45 mouse cellular contexts compared by ENCODE assay signal in genomic region chr11:49212577-49212976, GRCm38 (mm10). TPM values are rescaled to one million over a fixed set of nuclear protein-coding genes. Genes with fewer than 3 reads are reported as not detected.
A peak's percentile ranks its signal among the peaks of the same experiment; 100 is the strongest.
DNase-seq lines count a peak whose midpoint lies in the region; ATAC-seq and TF ChIP-seq lines count a peak whose summit lies in the region.
"Had no signal": no experiment of that assay in that cellular context is flagged by ENCODE, and none has a peak within 500 bp of the region (broad histone marks: within the 10 kb centered on the region; RNA-seq: fewer than 3 reads in every experiment).

No protein-coding gene starts in this region.

- DNase-seq in frontal cortex, postnatal 14 days (ENCODE audit: low spot score in 2 of 2), result no peak
- no peak for DNase-seq in liver, embryonic 11.5 days (ENCODE audit: low spot score)
- DNase-seq in forebrain, postnatal 0 days, result no peak
- DNase-seq in adrenal gland, adult (ENCODE audit: inconsistent age in 2 of 2, low spot score in 1 of 2), result no peak
- DNase-seq: adrenal gland, postnatal 14 days; cerebellum, adult 2 months; cerebellum, postnatal 36 days; embryo, embryonic 11 days; heart, postnatal 10 days; kidney, adult 11 months; kidney, postnatal 36 days; lung, adult 2 months; lung, postnatal 14 days; right cerebral cortex, postnatal 4 days; thymus, adult 18-20 months; thymus, postnatal 25 days had no signal

- H3K9me3 ChIP-seq in liver, embryonic 11.5 days (ENCODE audit: control insufficient read depth, low read length), result no peaks in the 10 kb centered on the region
- H3K9me3 ChIP-seq in liver, embryonic 16.5 days (replicated peaks; ENCODE audit: control insufficient read depth, low read length), result no peaks in the 10 kb centered on the region
- no peaks in the 10 kb centered on the region for H3K9me3 ChIP-seq in forebrain, postnatal 0 days (ENCODE audit: low read length)
- no peaks in the 10 kb centered on the region for H3K9me3 ChIP-seq in forebrain, embryonic 15.5 days
- H3K9me3 ChIP-seq: embryonic facial prominence, embryonic 13.5 days; forebrain, embryonic 13.5 days; heart, embryonic 13.5 days; hindbrain, embryonic 15.5 days; limb, embryonic 12.5 days had no signal

- no peak overlapping the region for H3K4me3 ChIP-seq in liver, embryonic 11.5 days (ENCODE audit: low read depth, low read length)
- H3K4me3 ChIP-seq in liver, embryonic 16.5 days (ENCODE audit: low read depth, low read length), result no peak overlapping the region
- no peak overlapping the region for H3K4me3 ChIP-seq in forebrain, postnatal 0 days (ENCODE audit: low read depth, low read length)
- no peak overlapping the region for H3K4me3 ChIP-seq in forebrain, embryonic 15.5 days
- H3K4me3 ChIP-seq: embryonic facial prominence, embryonic 13.5 days; erythroblast, embryonic 14.5 days; forebrain, embryonic 13.5 days; heart, embryonic 13.5 days; hindbrain, embryonic 15.5 days; layer of hippocampus, adult 2 months; left cerebral cortex, adult 2 months; limb, embryonic 12.5 days had no signal

- no peak overlapping the region for H3K4me2 ChIP-seq in liver, embryonic 11.5 days
- H3K4me2 ChIP-seq in liver, embryonic 16.5 days (ENCODE audit: low read depth, low read length), result no peak overlapping the region
- no peak overlapping the region for H3K4me2 ChIP-seq in forebrain, postnatal 0 days (ENCODE audit: low read depth)
- H3K4me2 ChIP-seq in forebrain, embryonic 15.5 days (replicated peaks), result no peak overlapping the region
- H3K4me2 ChIP-seq: embryonic facial prominence, embryonic 13.5 days; forebrain, embryonic 13.5 days; heart, embryonic 13.5 days; hindbrain, embryonic 15.5 days; limb, embryonic 12.5 days; midbrain, embryonic 11.5 days had no signal

- ATAC-seq in frontal cortex, adult (ENCODE audit: low TSS enrichment), result 0 out of 2 replicates have a peak, but pooled peaks have one; percentile 4
- ATAC-seq in liver, embryonic 11.5 days (replicated peaks; ENCODE audit: low FRiP score), result peak; percentile 88
- ATAC-seq in liver, embryonic 16.5 days (ENCODE audit: low read depth), result peak; percentile 90
- ATAC-seq in forebrain, postnatal 0 days, result no peak
- ATAC-seq in cerebellum, adult (ENCODE audit: insufficient number of reproducible peaks, low FRiP score, low TSS enrichment), result no peak
- ATAC-seq in forebrain, embryonic 15.5 days (replicated peaks), result no peak
- ATAC-seq: forebrain, embryonic 13.5 days; inflammation-experienced regulatory T-cells, adult 6 months; midbrain, embryonic 16.5 days; Patski had no signal

- peaks cover 6% of the 10 kb centered on the region; the same call in 1 of the 2 replicates for H3K4me1 ChIP-seq in liver, embryonic 11.5 days (replicated peaks; ENCODE audit: control insufficient read depth, insufficient read depth, low read length)
- peaks cover 17% of the 10 kb centered on the region for H3K4me1 ChIP-seq in liver, embryonic 16.5 days (ENCODE audit: control insufficient read depth, low read depth, low read length)
- 0 out of 2 replicates have a peak, but pooled peaks cover 4% of the 10 kb centered on the region for H3K4me1 ChIP-seq in forebrain, postnatal 0 days (ENCODE audit: insufficient read depth)
- peaks cover 11% of the 10 kb centered on the region for H3K4me1 ChIP-seq in forebrain, embryonic 15.5 days
- H3K4me1 ChIP-seq: embryonic facial prominence, embryonic 13.5 days; hindbrain, embryonic 15.5 days; limb, embryonic 12.5 days had no signal

- no peak overlapping the region for H3K9ac ChIP-seq in liver, embryonic 11.5 days (ENCODE audit: low read depth, low read length)
- H3K9ac ChIP-seq in liver, embryonic 16.5 days (ENCODE audit: low read depth, low read length), result no peak overlapping the region
- H3K9ac ChIP-seq in forebrain, postnatal 0 days, result no peak overlapping the region
- no peak overlapping the region for H3K9ac ChIP-seq in forebrain, embryonic 15.5 days (replicated peaks)
- H3K9ac ChIP-seq: embryonic facial prominence, embryonic 13.5 days; forebrain, embryonic 13.5 days; heart, embryonic 13.5 days; hindbrain, embryonic 15.5 days; limb, embryonic 12.5 days had no signal

- H3K36me3 ChIP-seq in liver, embryonic 11.5 days (ENCODE audit: control insufficient read depth, insufficient read depth, low read length), result peaks cover 33% of the 10 kb centered on the region
- H3K36me3 ChIP-seq in liver, embryonic 16.5 days (ENCODE audit: control insufficient read depth, insufficient read depth), result peaks cover 34% of the 10 kb centered on the region
- H3K36me3 ChIP-seq in forebrain, postnatal 0 days (ENCODE audit: insufficient read depth), result peaks cover 34% of the 10 kb centered on the region
- peaks cover 41% of the 10 kb centered on the region for H3K36me3 ChIP-seq in forebrain, embryonic 15.5 days

- no peaks in the 10 kb centered on the region for H3K27me3 ChIP-seq in liver, embryonic 11.5 days (replicated peaks; ENCODE audit: control insufficient read depth, insufficient read depth, low read length)
- no peaks in the 10 kb centered on the region for H3K27me3 ChIP-seq in liver, embryonic 16.5 days (ENCODE audit: control insufficient read depth, insufficient read depth, low read depth, low read length)
- H3K27me3 ChIP-seq in forebrain, postnatal 0 days (ENCODE audit: insufficient read depth, low read length), result no peaks in the 10 kb centered on the region
- H3K27me3 ChIP-seq in forebrain, embryonic 15.5 days, result no peaks in the 10 kb centered on the region
- H3K27me3 ChIP-seq: CH12.LX; embryonic facial prominence, embryonic 13.5 days; forebrain, embryonic 13.5 days; heart, embryonic 13.5 days; hindbrain, embryonic 15.5 days; limb, embryonic 12.5 days; Patski had no signal

- H3K27ac ChIP-seq in liver, embryonic 11.5 days (ENCODE audit: low read depth, low read length), result no peak overlapping the region
- no peak overlapping the region; the same call in 1 of the 2 replicates for H3K27ac ChIP-seq in liver, embryonic 16.5 days (ENCODE audit: low read length)
- no peak overlapping the region for H3K27ac ChIP-seq in forebrain, postnatal 0 days (ENCODE audit: low read depth, low read length)
- H3K27ac ChIP-seq in forebrain, embryonic 15.5 days (replicated peaks), result no peak overlapping the region
- H3K27ac ChIP-seq: embryonic facial prominence, embryonic 13.5 days; forebrain, embryonic 13.5 days; heart, embryonic 13.5 days; hindbrain, embryonic 15.5 days; layer of hippocampus, adult 2 months; limb, embryonic 12.5 days; stomach, postnatal 0 days had no signal

- TF ChIP-seq CTCF in forebrain, postnatal 0 days (IDR thresholded peaks at IDR 0.05; ENCODE audit: low read depth), result no peak

RNA-seq across cellular contexts. Expression of gene Zfp62, which starts 9.5 kb away (rescaled TPM):
- 30.9 and 32.2 TPM in 2 replicates for polyA plus RNA-seq in liver, embryonic 11.5 days (2014; fragmentation: Nextera tagmentation; extraction: Ambion mirVana)
- polyA plus RNA-seq in liver, embryonic 16.5 days (2015; fragmentation: Nextera tagmentation; extraction: Ambion mirVana), result 11.1 and 11.7 TPM in 2 replicates
- total RNA-seq in forebrain, postnatal 0 days (2014; rRNA removed), result 55.8 and 59.5 TPM in 2 replicates
- 23.9 and 25.5 TPM in 2 replicates for polyA plus RNA-seq in forebrain, postnatal 0 days (2015; fragmentation: Nextera tagmentation; extraction: Ambion mirVana)
- polyA plus RNA-seq in forebrain, embryonic 15.5 days (2015; fragmentation: Nextera tagmentation; extraction: Ambion mirVana), result 54.7 and 55.1 TPM in 2 replicates

RNA-seq across cellular contexts. Expression of gene Btnl9, which starts 25.6 kb away (rescaled TPM):
- 2.0 and 2.2 TPM in 2 replicates for polyA plus RNA-seq in liver, embryonic 11.5 days (2014; fragmentation: Nextera tagmentation; extraction: Ambion mirVana)
- polyA plus RNA-seq in liver, embryonic 16.5 days (2015; fragmentation: Nextera tagmentation; extraction: Ambion mirVana), result 1.3 and 1.4 TPM in 2 replicates
- 0.08 and 0.14 TPM in 2 replicates for total RNA-seq in forebrain, postnatal 0 days (2014; rRNA removed)
- 0.16 TPM in 1 of 2 replicates, not detected in the other for polyA plus RNA-seq in forebrain, postnatal 0 days (2015; fragmentation: Nextera tagmentation; extraction: Ambion mirVana)
- polyA plus RNA-seq in forebrain, embryonic 15.5 days (2015; fragmentation: Nextera tagmentation; extraction: Ambion mirVana), result 0.09 TPM in 1 of 2 replicates, not detected in the other
- total RNA-seq: layer of hippocampus, adult 2 months; left cerebral cortex, adult 2 months had no signal
- polyA plus RNA-seq: C2C12; cerebellum, adult 2 months; erythroblast, embryonic 14.5 days; midbrain, embryonic 11.5 days; Patski had no signal

RNA-seq across cellular contexts. Expression of gene Mgat1, which starts 31.4 kb away (rescaled TPM):
- polyA plus RNA-seq in liver, embryonic 11.5 days (2014; fragmentation: Nextera tagmentation; extraction: Ambion mirVana), result 41.7 and 43.3 TPM in 2 replicates
- 41.5 TPM in 2 replicates for polyA plus RNA-seq in liver, embryonic 16.5 days (2015; fragmentation: Nextera tagmentation; extraction: Ambion mirVana)
- total RNA-seq in forebrain, postnatal 0 days (2014; rRNA removed), result 63.3 and 75.7 TPM in 2 replicates
- polyA plus RNA-seq in forebrain, postnatal 0 days (2015; fragmentation: Nextera tagmentation; extraction: Ambion mirVana), result 25.3 and 28.1 TPM in 2 replicates
- 30.2 and 30.3 TPM in 2 replicates for polyA plus RNA-seq in forebrain, embryonic 15.5 days (2015; fragmentation: Nextera tagmentation; extraction: Ambion mirVana)

RNA-seq across cellular contexts. Expression of gene Olfr1394, which starts 58.4 kb away (rescaled TPM):
- not detected in 2 replicates for polyA plus RNA-seq in liver, embryonic 11.5 days (2014; fragmentation: Nextera tagmentation; extraction: Ambion mirVana)
- not detected in 2 replicates for polyA plus RNA-seq in liver, embryonic 16.5 days (2015; fragmentation: Nextera tagmentation; extraction: Ambion mirVana)
- not detected in 2 replicates for total RNA-seq in forebrain, postnatal 0 days (2014; rRNA removed)
- not detected in 2 replicates for polyA plus RNA-seq in forebrain, postnatal 0 days (2015; fragmentation: Nextera tagmentation; extraction: Ambion mirVana)
- polyA plus RNA-seq in forebrain, embryonic 15.5 days (2015; fragmentation: Nextera tagmentation; extraction: Ambion mirVana), result not detected in 2 replicates
- total RNA-seq: adrenal gland, postnatal 14 days; CH12.LX; ES-E14; gastrocnemius, adult 8-10 months; gastrocnemius, postnatal 4 days; heart, adult 8-10 months; heart, postnatal 10 days; hematopoietic stem cell, adult 5-6 weeks; layer of hippocampus, adult 2 months; layer of hippocampus, postnatal 14 days; left cerebral cortex, adult 2 months; left cerebral cortex, postnatal 25 days had no signal
- polyA plus RNA-seq: C2C12; cerebellum, adult 2 months; embryonic facial prominence, embryonic 13.5 days; erythroblast, embryonic 14.5 days; forebrain, embryonic 13.5 days; heart, embryonic 13.5 days; hindbrain, embryonic 15.5 days; inflammation-experienced regulatory T-cells, adult 6 months; kidney, embryonic 14.5 days; limb, embryonic 12.5 days; lung, adult 2 months; midbrain, embryonic 11.5 days; midbrain, embryonic 16.5 days; neural tube, embryonic 11.5 days; Patski; spleen, adult 2 months; stomach, postnatal 0 days had no signal

Comparison
In these comparisons a context has a peak if more than half of its experiments do, and no peak if none do; other contexts are left out.
1. ATAC-seq: peak in frontal cortex, adult (single experiment), liver, embryonic 11.5 days (single experiment) and liver, embryonic 16.5 days (single experiment); none in forebrain, postnatal 0 days (single experiment), cerebellum, adult (single experiment) and forebrain, embryonic 15.5 days (single experiment).